In the genomic region with DNA sequence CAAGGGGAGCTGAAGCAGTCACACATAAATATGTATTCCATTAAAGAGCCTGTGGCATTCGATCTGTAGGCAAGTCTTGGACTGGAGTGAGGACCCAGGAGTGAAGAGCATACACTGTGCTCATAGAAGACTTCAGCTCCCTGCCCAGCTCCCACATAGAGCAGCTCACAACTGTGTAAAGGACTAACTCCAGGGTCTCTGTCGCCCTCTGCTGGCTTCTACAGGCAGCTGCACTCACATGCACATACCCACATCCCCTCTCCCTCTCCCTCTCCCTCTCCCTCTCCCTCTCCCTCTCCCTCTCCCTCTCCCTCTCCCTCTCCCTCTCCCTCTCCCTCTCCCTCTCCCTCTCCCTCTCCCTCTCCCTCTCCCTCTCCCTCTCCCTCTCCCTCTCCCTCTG, we compare ENCODE assay signal across 7 mouse cellular contexts.
DNase-seq lines count a peak whose midpoint lies in the region; ATAC-seq and TF ChIP-seq lines count a peak whose summit lies in the region.
"Not testable (repeated sequence)": the region's sequence is repeated elsewhere in the genome, so short reads cannot be mapped to it uniquely, and the experiment has no call there.

No protein-coding gene starts in this region.

- DNase-seq in CD4-positive, CD25-positive, alpha-beta regulatory T cell, adult 2 months (ENCODE audit: low read depth, low spot score), result peak; percentile 28
- DNase-seq in R1 (ENCODE audit: low read depth, low spot score), result peak; percentile 52
- DNase-seq in liver, adult 2 months (ENCODE audit: extremely low read depth, low read depth, low spot score); lung, embryonic 14.5 days: not testable (repeated sequence)
- peak; percentile 16 for DNase-seq in testis, postnatal 14 days (ENCODE audit: low spot score)

- not testable (repeated sequence) for TF ChIP-seq POLR2A in embryonic fibroblast, embryonic 13.5 days (IDR thresholded peaks at IDR 0.05; ENCODE audit: low read depth, low read length); liver, adult 2 months (IDR thresholded peaks at IDR 0.05; ENCODE audit: extremely low read depth, insufficient read depth, low read length)

- not testable (repeated sequence) for H3K4me1 ChIP-seq in embryonic fibroblast, embryonic 13.5 days (ENCODE audit: control insufficient read depth, insufficient read depth, low read length); intestine, postnatal 0 days (replicated peaks; ENCODE audit: control insufficient read depth, insufficient read depth, low read length); liver, adult 2 months (ENCODE audit: control insufficient read depth, insufficient read depth, low read length); lung, embryonic 14.5 days (ENCODE audit: insufficient read depth)

- not testable (repeated sequence) for H3K4me3 ChIP-seq in embryonic fibroblast, embryonic 13.5 days (ENCODE audit: insufficient read depth, low read length); intestine, postnatal 0 days (ENCODE audit: low read depth, low read length); liver, adult 2 months (ENCODE audit: insufficient read depth, low read depth, low read length); lung, embryonic 14.5 days (ENCODE audit: low read depth, low read length)

- H3K36me3 ChIP-seq in intestine, postnatal 0 days (ENCODE audit: control insufficient read depth, insufficient read depth); liver, adult 2 months (ENCODE audit: control insufficient read depth, insufficient read depth, low read length); lung, embryonic 14.5 days (ENCODE audit: insufficient read depth): not testable (repeated sequence)

- not testable (repeated sequence) for H3K9ac ChIP-seq in intestine, postnatal 0 days (ENCODE audit: low read depth, low read length); liver, adult 2 months (ENCODE audit: low read depth, low read length); lung, embryonic 14.5 days

- not testable (repeated sequence) for H3K27me3 ChIP-seq in intestine, postnatal 0 days (replicated peaks; ENCODE audit: control insufficient read depth, insufficient read depth, low read length); liver, adult 2 months (ENCODE audit: control insufficient read depth, insufficient read depth, low read length); lung, embryonic 14.5 days (ENCODE audit: insufficient read depth, low read length)

- 0 out of 2 replicates have a peak, but pooled peaks have one; percentile 34 for TF ChIP-seq CTCF in embryonic fibroblast, embryonic 13.5 days (IDR thresholded peaks at IDR 0.05; ENCODE audit: borderline replicate concordance, insufficient read depth, low read length)
- peak; percentile 22 for TF ChIP-seq CTCF in intestine, postnatal 0 days (IDR thresholded peaks at IDR 0.05; ENCODE audit: low read depth)
- peak; percentile 34 for TF ChIP-seq CTCF in liver, adult 2 months (IDR thresholded peaks at IDR 0.05; ENCODE audit: low read depth, low read length)
- TF ChIP-seq CTCF in lung, embryonic 14.5 days (IDR thresholded peaks at IDR 0.05; ENCODE audit: low read depth), result peak; percentile 40

- H3K4me2 ChIP-seq in intestine, postnatal 0 days (replicated peaks; ENCODE audit: low read depth); lung, embryonic 14.5 days: not testable (repeated sequence)

- WGBS in intestine, postnatal 0 days, result 73% methylated on average over 2 of the region's 2 CpGs
- 52% methylated on average over 2 of the region's 2 CpGs for WGBS in liver, adult 2 months
- 56% methylated on average over 2 of the region's 2 CpGs for WGBS in lung, embryonic 14.5 days

- ATAC-seq in intestine, postnatal 0 days; lung, embryonic 14.5 days (ENCODE audit: insufficient read depth): not testable (repeated sequence)

- not testable (repeated sequence) for H3K79me2 ChIP-seq in liver, adult 2 months (ENCODE audit: control insufficient read depth, insufficient read depth, low read length)

- H3K27ac ChIP-seq in embryonic fibroblast, embryonic 13.5 days (ENCODE audit: insufficient read depth, low read length); intestine, postnatal 0 days (ENCODE audit: low read depth, low read length); liver, adult 2 months (replicated peaks; ENCODE audit: insufficient read depth, low read depth, low read length); lung, embryonic 14.5 days (ENCODE audit: low read depth): not testable (repeated sequence)

- not testable (repeated sequence) for H3K9me3 ChIP-seq in intestine, postnatal 0 days (ENCODE audit: control insufficient read depth); lung, embryonic 14.5 days (ENCODE audit: low read depth, low read length)
